Mouse (Mus musculus) G1E (cell line): Measurements from ENCODE around the gene AC131692.1.

Experiments
- CTCF ChIP-seq: IDR thresholded peaks from 2 replicates; pipeline ENCODE4 v1.5.1; 2012; ENCODE audit warnings: low read depth, low read length, inconsistent platforms, mixed read lengths
- GATA1 ChIP-seq: IDR thresholded peaks from 2 replicates; pipeline ENCODE4 v1.6.1; 2012; ENCODE audit warnings: borderline replicate concordance, low read length, inconsistent platforms, mixed read lengths
- GATA2 ChIP-seq: IDR thresholded peaks from 2 replicates; pipeline ENCODE4 v1.6.1; 2012; ENCODE audit warnings: low read depth, low read length, inconsistent platforms, borderline replicate concordance
- POLR2AphosphoS5 ChIP-seq: IDR thresholded peaks from 2 replicates; pipeline ENCODE4 v1.6.1; 2012; ENCODE audit warnings: low read depth, low read length, inconsistent platforms; ENCODE audit not compliant: insufficient replicate concordance
- TAL1 ChIP-seq: conservative IDR thresholded peaks from 2 replicates; pipeline ENCODE4 v1.6.1; 2012; ENCODE audit warnings: low read depth, low read length, inconsistent platforms, mixed read lengths

DNA sequence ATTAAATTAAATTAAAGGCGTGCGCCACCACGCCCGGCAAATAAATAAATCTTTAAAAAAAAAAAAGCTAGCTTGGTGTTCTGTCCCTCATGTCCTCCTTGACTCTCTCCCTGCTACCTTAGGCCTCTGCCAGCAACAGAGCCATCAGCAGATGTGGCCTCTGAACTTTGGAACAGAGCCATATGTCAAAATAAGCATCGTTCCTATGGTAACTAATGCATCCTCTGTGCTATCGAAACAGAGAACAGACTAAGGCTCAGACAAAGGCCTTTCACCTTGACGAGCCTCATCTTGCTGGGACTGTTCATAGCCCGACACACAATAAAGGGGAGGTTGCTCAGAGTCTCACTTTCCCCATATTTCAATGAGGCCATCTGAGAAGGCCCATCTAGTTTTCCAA, 29.1 kb downstream of the AC131692.1 start:
- TF ChIP-seq CTCF (no peak), GATA1 (no peak), TAL1 (no peak), POLR2AphosphoS5 (no peak), GATA2 (no peak)
